Mouse (Mus musculus) layer of hippocampus, adult 2 months (tissue): ENCODE measurements around the gene Mlycd. TPM values are rescaled to one million over a fixed set of nuclear protein-coding genes. Genes with fewer than 3 reads are reported as not detected.

Source experiments
- DNase-seq, 2 experiments: peaks; one replicate each; pipeline ENCODE4 v3.0.0; 2022; ENCODE audit warnings: low spot score in 2 of 2
- H3K27ac ChIP-seq: fragments of 200-600 bp; 2 replicates; pipeline ENCODE4 v1.8.1; 2022
- H3K4me3 ChIP-seq: fragments of 200-600 bp; 2 replicates; pipeline ENCODE4 v1.8.1; 2022; ENCODE audit warnings: mild to moderate bottlenecking
- CTCF ChIP-seq: fragments of 200-600 bp; conservative IDR thresholded peaks from 2 replicates; pipeline ENCODE4 v1.8.1; 2022; ENCODE audit warnings: antibody characterized with exemption, mild to moderate bottlenecking, moderate library complexity
- total RNA-seq, 2 experiments: library from RNA; stranded (reverse); gene quantifications; 2 replicates each; pipeline ENCODE4 v1.2.3; 2021

Mlycd gene
- total RNA-seq, 2 experiments from 2014 or later, result 29.1 to 30.8 TPM

DNA sequence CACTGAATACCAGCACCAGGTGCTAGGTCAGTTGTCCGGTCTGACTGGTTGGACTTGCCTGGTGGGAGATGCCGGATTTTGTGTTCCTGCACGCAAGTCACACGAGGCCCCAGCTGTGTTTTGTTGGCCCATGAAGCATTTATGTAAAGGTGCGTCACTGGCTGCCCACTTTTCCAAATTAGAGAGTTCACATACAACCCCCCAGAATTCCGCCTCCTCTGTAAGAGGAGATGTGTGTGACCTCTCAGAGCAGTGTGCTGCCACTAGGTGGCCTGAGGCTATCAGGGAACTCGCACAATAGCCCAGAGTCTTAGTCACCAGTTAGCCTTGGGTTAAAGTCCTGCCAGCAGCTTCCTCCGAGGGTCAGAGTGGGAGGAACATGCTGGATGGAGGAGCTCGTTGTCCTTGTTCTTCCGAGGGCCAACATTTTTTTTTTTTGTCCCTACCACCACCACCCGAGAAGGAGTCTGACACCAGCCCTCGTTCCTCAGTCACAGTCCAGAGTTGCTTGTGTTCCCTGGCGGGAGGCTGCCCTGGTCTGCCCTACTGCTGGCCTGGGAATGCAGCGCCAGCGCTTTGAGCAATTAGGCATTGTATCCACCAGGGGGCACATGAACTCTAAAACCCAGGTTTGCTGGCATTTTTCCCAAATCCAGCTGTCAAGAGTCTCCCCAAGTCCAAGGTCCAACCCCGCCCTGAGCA, 45.7 kb downstream of the Mlycd start:
- Histone ChIP-seq H3K27ac (no peak overlapping the region), H3K4me3 (no peak overlapping the region)
- DNase-seq, result peak; percentile 60 to 61
- TF ChIP-seq CTCF, result peak; percentile 82

DNA sequence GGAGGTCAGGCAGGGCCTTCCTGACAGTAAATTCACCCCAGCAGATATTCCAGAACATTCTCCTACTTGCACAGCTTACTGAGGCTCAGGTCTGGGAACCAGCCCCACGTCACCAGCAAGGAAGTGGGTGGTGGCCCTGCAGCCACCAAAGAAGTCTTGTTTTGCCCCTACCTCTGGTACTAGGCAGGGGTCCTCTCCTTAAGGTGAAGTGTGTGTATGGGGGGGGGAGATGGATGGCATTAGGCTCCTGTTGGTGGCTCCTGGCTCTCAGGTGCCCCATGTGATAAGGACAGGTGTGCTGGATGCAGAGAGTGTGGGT, 46.2 kb downstream of the Mlycd start:
- Histone ChIP-seq H3K4me3 (no peak overlapping the region), H3K27ac (no peak overlapping the region)
- DNase-seq, result no peak
- TF ChIP-seq CTCF, result no peak

DNA sequence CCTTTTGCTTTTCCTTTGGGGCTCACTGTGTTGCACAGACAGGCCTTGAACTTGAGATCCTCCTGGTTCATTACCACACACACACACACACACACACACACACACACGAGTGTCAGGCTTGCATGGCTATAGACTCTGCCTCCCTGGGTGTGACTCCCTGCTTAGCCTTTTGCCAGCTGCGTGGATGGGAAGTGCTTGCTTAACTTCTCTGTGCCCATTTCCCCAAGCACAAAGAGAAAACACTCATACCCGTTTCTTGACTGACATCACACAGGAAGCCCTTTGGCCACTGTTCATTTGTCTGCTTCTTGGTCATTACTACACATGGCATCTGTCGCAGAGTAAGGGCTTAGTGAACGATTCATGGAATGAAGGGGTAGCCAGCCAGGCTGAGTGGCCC, 47.3 kb downstream of the Mlycd start:
- DNase-seq, result no peak
- Histone ChIP-seq H3K27ac (no peak overlapping the region), H3K4me3 (no peak overlapping the region)
- TF ChIP-seq CTCF, result no peak

DNA sequence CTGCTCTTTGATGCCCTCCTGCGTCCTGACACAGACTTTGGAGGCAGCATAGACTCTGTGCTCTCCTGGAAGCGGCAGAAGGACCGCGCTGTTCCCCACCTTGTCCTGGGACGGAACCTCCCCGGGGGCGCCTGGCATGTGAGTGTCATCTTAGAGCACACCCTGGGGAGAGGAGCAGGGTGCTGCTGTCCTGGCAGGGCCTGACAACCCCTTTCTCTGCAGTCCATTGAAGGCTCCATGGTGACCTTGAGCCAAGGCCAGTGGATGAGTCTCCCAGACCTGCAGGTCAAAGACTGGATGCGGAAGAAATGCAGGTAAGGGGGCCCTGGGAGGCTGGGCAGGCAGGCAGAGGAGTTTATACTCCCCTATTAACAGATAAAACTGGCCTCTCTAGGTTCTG, 48.3 kb downstream of the Mlycd start:
- no peak for DNase-seq
- TF ChIP-seq CTCF, result no peak
- Histone ChIP-seq H3K27ac (no peak overlapping the region), H3K4me3 (no peak overlapping the region)

DNA sequence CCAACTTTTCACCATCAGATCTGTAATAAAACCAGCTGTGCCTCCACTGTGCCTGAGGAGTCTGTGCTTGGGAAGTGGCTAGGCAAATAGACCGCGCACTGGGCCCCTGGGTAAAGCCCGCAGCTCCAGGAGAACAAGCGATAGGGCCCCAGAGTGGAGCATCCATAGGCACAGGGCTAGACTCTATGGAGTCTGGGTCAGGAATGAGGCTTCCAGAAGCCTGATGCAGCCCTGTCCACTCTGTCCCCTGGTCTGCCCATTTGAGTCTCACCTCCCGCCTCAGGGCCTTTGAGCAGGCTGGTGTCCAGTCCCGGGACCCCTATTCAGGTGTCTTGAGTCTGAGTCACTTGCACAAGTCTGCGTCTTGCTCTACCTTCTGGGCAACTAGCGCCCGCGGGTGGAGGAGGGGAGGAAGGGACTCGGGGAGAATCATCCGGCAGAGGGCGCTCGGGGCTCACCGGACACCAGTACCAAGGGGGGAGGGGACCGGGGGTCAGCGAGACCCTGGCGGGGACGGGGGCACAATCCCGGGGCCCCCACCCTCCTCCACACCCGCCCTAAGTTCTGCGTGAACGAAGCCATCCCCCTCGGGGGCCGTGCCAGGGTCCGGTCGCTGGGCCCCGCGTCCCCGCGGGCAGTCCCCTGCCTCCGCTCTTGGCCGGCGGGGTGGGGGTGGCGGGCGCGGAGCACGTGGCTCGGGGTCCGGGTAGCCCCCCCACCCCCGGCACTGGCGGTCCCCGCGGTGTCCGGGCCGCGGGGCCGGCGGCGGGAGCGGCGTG, 51.7 kb downstream of the Mlycd start, which contains the start of gene Necab2:
Necab2 (plus strand) TSS at position 509 of the 779 bp plus-strand sequence.
- TF ChIP-seq CTCF, result peak; percentile 84

DNA sequence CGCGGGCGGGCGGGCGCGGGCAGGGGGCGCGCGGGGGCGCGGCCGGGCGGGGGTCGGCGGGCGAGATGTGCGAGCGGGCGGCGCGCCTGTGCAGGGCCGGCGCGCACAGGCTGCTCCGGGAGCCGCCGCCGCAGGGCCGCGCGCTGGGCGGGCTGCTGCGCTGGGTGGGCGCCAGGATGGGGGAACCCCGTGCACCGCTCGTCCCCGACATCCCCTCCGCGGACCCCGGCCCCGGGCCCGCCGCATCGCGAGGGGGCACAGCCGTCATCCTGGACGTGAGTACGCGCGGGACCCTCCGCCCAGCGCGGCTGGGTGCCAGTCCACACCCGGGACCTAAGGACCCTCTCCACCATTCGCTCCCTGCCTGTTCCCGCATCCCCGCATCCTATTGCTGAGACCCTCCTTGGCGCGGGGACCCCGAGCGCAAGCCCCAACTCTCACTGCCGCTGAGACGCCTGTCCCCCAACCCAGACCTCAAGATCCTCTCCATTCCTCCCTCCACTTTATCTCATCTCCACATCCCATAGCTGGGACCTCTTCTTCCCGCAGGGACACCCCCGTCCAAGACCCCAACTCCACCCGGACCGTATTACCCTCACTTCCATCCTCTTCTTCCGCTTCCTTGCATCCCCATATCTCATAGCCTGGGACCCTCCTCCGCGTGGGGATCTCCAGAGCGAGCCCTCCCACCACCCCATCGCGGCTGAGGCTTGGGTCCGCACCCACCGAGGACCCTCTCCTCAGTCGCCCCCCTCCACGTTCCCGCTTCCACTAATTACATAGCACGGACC, 52.5 kb downstream of the Mlycd start:
- Histone ChIP-seq H3K4me3 (peak overlapping the region; percentile 62), H3K27ac (peak overlapping the region; percentile 77)
- no peak for TF ChIP-seq CTCF
- no peak for DNase-seq

More for the DNA sequence above, 51.7 kb downstream of the Mlycd start, which contains the start of gene Necab2:
- DNase-seq, result peak; percentile 79 to 93
- Histone ChIP-seq H3K27ac (peak within 1 kb of the TSS; percentile 77), H3K4me3 (peak within 1 kb of the TSS; percentile 62)

DNA sequence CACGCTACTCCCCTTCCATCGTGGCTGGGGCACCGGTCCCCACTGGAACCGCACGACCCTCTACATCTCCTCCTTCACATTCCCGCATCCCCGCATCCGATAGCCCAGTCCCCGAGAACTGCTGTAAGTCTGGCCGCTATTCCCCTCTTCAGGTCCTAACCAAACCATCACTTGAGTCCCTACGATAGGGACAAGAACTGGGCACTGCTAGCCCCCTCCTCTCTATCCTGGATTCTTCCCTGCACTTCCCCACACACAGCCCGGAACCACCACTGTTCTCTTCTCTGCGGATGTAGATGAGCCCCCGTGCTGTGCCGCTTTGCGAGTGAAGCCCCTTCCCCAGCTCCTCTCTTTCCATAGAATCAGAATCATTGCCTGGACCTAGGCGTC, 53.1 kb downstream of the Mlycd start:
- peak overlapping the region; percentile 62 for H3K4me3 ChIP-seq
- no peak for TF ChIP-seq CTCF
- peak overlapping the region; percentile 77 for H3K27ac ChIP-seq
- no peak for DNase-seq

DNA sequence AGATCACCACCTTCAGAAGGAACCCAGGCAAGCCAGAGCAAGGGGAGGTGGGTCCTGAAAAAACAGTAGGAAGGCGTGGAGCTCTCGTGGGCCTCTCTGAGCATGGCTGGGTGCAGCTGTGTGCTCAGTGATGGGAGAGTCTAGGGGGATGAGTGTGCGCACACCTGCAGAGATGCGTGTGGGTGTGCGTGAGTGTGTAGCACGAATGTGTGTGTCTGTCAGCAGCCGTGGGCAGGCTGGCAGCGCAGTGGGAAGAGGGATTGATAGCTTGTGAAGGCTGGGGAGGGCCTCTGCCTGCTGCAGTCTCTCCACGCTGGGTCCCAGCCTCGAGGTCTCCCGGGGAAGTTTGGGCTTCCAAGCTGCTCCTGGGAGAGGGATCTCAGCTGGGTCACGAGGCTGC, 54.9 kb downstream of the Mlycd start:
- Histone ChIP-seq H3K27ac (peak overlapping the region; percentile 63), H3K4me3 (0 out of 2 replicates have a peak overlapping the region, but pooled peaks have one; percentile 6)
- DNase-seq, result peak in 1 of 2 experiments; percentile 65
- TF ChIP-seq CTCF, result no peak

DNA sequence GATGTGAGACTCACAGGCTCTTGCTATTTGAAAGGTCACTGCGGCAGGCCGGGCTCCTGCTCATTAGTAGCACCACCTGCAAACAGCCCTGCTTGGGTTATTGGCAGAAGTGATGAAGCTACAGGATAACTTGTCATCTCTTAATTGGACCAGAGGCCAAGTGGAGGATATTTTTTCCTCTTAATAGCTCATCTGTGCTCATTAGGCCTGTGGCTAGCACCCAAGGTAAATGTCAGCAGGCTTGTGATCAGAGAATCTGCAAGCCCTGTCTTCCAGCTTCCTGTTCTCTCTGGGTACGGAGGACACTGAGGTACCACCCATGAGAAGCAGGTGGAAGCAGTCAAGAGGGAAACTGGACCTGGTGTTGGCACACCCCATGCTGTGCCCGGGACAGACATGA, 56.5 kb downstream of the Mlycd start:
- no peak for DNase-seq
- Histone ChIP-seq H3K27ac (no peak overlapping the region), H3K4me3 (no peak overlapping the region)
- no peak for TF ChIP-seq CTCF

DNA sequence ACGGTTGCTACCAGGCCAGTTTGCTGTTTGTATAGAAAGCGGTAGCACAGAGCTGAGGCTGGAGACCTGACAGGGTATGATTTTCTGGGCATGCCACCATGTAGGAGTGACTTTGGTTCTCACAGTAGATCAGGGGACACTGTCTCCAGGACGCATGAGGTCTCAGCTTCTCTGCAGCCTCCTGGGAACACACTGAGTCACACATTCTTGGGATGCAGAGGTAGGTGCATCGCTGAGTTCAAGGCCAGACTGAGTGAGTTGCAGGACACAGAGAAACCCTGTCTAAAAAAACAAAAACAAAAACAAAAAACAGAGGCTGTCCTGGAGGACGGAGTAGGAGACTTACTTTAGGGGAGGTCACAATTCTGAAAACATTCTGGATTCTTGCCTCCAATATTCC, 58.2 kb downstream of the Mlycd start:
- no peak for DNase-seq
- Histone ChIP-seq H3K4me3 (no peak overlapping the region), H3K27ac (no peak overlapping the region)
- TF ChIP-seq CTCF, result no peak

DNA sequence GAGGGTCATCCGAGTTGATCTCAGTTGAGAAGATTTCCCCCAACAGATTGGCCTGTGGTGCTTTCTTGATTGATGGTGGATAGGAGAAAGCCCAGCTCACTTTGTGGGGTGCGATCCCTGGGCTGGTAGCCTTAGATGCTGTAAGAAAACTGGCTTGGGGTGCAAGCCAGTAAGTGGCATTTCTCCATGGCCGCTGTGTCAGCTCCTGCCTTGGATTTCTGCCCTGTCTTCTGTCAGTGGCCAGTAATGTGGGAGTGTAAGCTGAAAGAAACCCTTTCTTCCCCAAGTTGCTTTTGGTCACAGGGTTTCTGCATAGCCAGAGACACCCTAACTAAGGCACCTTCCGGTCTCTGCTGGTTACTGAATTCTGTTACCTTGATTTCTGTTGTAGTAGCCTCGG, 61.4 kb downstream of the Mlycd start:
- H3K4me3 ChIP-seq, result no peak overlapping the region
- DNase-seq, result no peak
- peak overlapping the region; percentile 48; the same call in 1 of the 2 replicates for H3K27ac ChIP-seq
- TF ChIP-seq CTCF, result no peak

DNA sequence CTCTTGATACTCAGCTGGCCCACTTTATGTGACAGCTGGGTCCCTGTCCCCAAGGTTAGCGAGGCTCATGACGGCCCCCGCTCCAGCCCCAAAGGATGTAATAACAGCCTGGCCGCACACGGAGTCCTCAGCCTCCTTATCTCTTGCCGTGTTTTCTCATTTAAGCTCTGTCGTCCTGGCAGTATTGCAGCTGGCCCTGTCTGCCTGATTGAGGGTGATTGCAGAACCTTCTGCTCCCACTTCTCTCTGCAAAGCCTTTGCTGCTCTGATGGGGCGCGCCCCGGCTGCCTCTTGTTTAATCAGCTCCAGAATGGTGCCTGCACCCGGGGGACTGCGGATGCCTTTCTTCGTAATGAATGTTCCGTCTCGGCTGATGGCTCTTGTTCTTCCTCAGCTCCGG, 65.0 kb downstream of the Mlycd start:
- Histone ChIP-seq H3K4me3 (no peak overlapping the region), H3K27ac (peak overlapping the region; percentile 69)
- DNase-seq, result no peak
- TF ChIP-seq CTCF, result no peak

Other genes with a start within 250 kb of the Mlycd start
- 100 to 1,000 TPM; 315 to 337 TPM for gene Hsbp1, start 50.4 kb upstream of the Mlycd start, total RNA-seq
- 1 to 10 TPM in 1 of 2 experiments, under 1 TPM in 1; 0.18 to 1.3 TPM for gene Osgin1, start 39.2 kb downstream of the Mlycd start, total RNA-seq
- 100 to 1,000 TPM in 1 of 2 experiments, 10 to 100 TPM in 1; 99.0 to 104 TPM for gene Necab2, start 51.8 kb downstream of the Mlycd start, total RNA-seq
- gene Slc38a8, start 106.8 kb downstream of the Mlycd start, total RNA-seq, result under 1 TPM in 1 of 2 experiments, not detected in 1; 0.41 TPM
- 10 to 100 TPM; 74.4 to 77.8 TPM for gene Mbtps1, start 163.9 kb downstream of the Mlycd start, total RNA-seq
- 10 to 100 TPM; 43.9 to 51.2 TPM for gene Hsdl1, start 180.3 kb downstream of the Mlycd start, total RNA-seq
- under 1 TPM; 0.32 to 0.38 TPM for gene Dnaaf1, start 180.4 kb downstream of the Mlycd start, total RNA-seq
- 10 to 100 TPM; 10.8 to 11.1 TPM for gene Taf1c, start 210.3 kb downstream of the Mlycd start, total RNA-seq
- under 1 TPM; 0.47 to 0.87 TPM for gene Adad2, start 217.9 kb downstream of the Mlycd start, total RNA-seq
- gene Kcng4, start 240.8 kb downstream of the Mlycd start, total RNA-seq, result 1 to 10 TPM; 2.6 to 3.1 TPM